Mouse (Mus musculus) kidney, postnatal 14 days (tissue): ENCODE data around the gene Cacna2d3.
A peak's percentile ranks its signal among the peaks of the same experiment; 100 is the strongest.

Source experiments
- DNase-seq: peaks from one replicate; pipeline ENCODE4 v3.0.0; 2022; ENCODE audit warnings: mixed read lengths

Gene Cacna2d3

GRCm38 (mm10) chr14:29051951-29052835, 669.5 kb downstream of the Cacna2d3 start:
- no peak for DNase-seq

GRCm38 (mm10) chr14:29042355-29042754, 679.3 kb downstream of the Cacna2d3 start:
- no peak for DNase-seq

- DNase-seq, result no peak
Observed at GRCm38 (mm10) chr14:29041498-29041897, 680.2 kb downstream of the Cacna2d3 start.

GRCm38 (mm10) chr14:29040606-29041364, 680.9 kb downstream of the Cacna2d3 start:
- no peak for DNase-seq

- DNase-seq, result no peak
Observed at GRCm38 (mm10) chr14:29038246-29038645, 683.4 kb downstream of the Cacna2d3 start.

- DNase-seq, result no peak
Observed at GRCm38 (mm10) chr14:29031858-29032395, 689.7 kb downstream of the Cacna2d3 start.

GRCm38 (mm10) chr14:29030519-29030918, 691.1 kb downstream of the Cacna2d3 start:
- DNase-seq, result no peak

GRCm38 (mm10) chr14:29029896-29030420, 691.7 kb downstream of the Cacna2d3 start:
- no peak for DNase-seq

- DNase-seq, result no peak
Observed at GRCm38 (mm10) chr14:29029107-29029469, 692.6 kb downstream of the Cacna2d3 start.

- DNase-seq, result no peak
Observed at GRCm38 (mm10) chr14:29028391-29029106, 693.1 kb downstream of the Cacna2d3 start.

GRCm38 (mm10) chr14:29027276-29027675, 694.4 kb downstream of the Cacna2d3 start:
- no peak for DNase-seq

GRCm38 (mm10) chr14:29025335-29025734, 696.3 kb downstream of the Cacna2d3 start:
- no peak for DNase-seq

- DNase-seq, result no peak
Observed at GRCm38 (mm10) chr14:29023246-29023645, 698.4 kb downstream of the Cacna2d3 start.

- no peak for DNase-seq
Observed at GRCm38 (mm10) chr14:29021295-29021694, 700.4 kb downstream of the Cacna2d3 start.

- no peak for DNase-seq
Observed at GRCm38 (mm10) chr14:29018316-29019000, 703.2 kb downstream of the Cacna2d3 start.

GRCm38 (mm10) chr14:29017883-29018282, 703.8 kb downstream of the Cacna2d3 start, which contains the start of gene Lrtm1:
Gene Lrtm1, plus strand, starts transcription at chr14:29018208.
- peak; percentile 32 for DNase-seq

GRCm38 (mm10) chr14:29015896-29016295, 705.8 kb downstream of the Cacna2d3 start:
- DNase-seq, result peak; percentile 66

GRCm38 (mm10) chr14:29014680-29015079, 707.0 kb downstream of the Cacna2d3 start:
- DNase-seq, result peak; percentile 6

- no peak for DNase-seq
Observed at GRCm38 (mm10) chr14:29013161-29013560, 708.5 kb downstream of the Cacna2d3 start.

GRCm38 (mm10) chr14:29009644-29010043, 712.0 kb downstream of the Cacna2d3 start:
- DNase-seq, result no peak

- no peak for DNase-seq
Observed at GRCm38 (mm10) chr14:29005228-29005840, 716.3 kb downstream of the Cacna2d3 start.
